Mouse (Mus musculus) G1E (cell line): ENCODE measurements around the gene 4921509C19Rik. TPM values are rescaled to one million over a fixed set of nuclear protein-coding genes. Genes with fewer than 3 reads are reported as not detected.
A peak's percentile ranks its signal among the peaks of the same experiment; 100 is the strongest.
"Not testable (repeated sequence)": the region's sequence is repeated elsewhere in the genome, so short reads cannot be mapped to it uniquely, and the experiment has no call there.

ENCODE experiments used
- ATAC-seq: 2 replicates; pipeline ENCODE4 v1.8.0; 2016; ENCODE audit warnings: mild to moderate bottlenecking; ENCODE audit not compliant: insufficient number of reproducible peaks, poor library complexity, low FRiP score, severe bottlenecking; ENCODE audit errors: extremely low read depth
- DNase-seq: peaks from one replicate; pipeline ENCODE4 v3.0.0; 2012; ENCODE audit warnings: low spot score
- H3K27me3 ChIP-seq: 2 replicates; pipeline ENCODE4 v1.6.1; 2012; ENCODE audit warnings: mild to moderate bottlenecking, low read length, inconsistent platforms; ENCODE audit not compliant: insufficient read depth
- H3K36me3 ChIP-seq: replicated peaks from 2 replicates; pipeline ENCODE3; 2012; ENCODE audit warnings: mild to moderate bottlenecking, inconsistent platforms
- H3K4me1 ChIP-seq: 2 replicates; pipeline ENCODE4 v1.6.1; 2012; ENCODE audit warnings: low read depth, low read length, inconsistent platforms, mixed read lengths; ENCODE audit not compliant: insufficient read depth
- H3K4me3 ChIP-seq: 2 replicates; pipeline ENCODE4 v1.5.1; 2012; ENCODE audit warnings: low read depth, mild to moderate bottlenecking, inconsistent platforms, low read length, moderate library complexity, mixed read lengths
- H3K9me3 ChIP-seq: replicated peaks from 2 replicates; pipeline ENCODE4 v1.6.1; 2012; ENCODE audit warnings: inconsistent platforms
- CTCF ChIP-seq: IDR thresholded peaks from 2 replicates; pipeline ENCODE4 v1.5.1; 2012; ENCODE audit warnings: low read depth, low read length, inconsistent platforms, mixed read lengths
- GATA1 ChIP-seq: IDR thresholded peaks from 2 replicates; pipeline ENCODE4 v1.6.1; 2012; ENCODE audit warnings: borderline replicate concordance, low read length, inconsistent platforms, mixed read lengths
- GATA2 ChIP-seq: IDR thresholded peaks from 2 replicates; pipeline ENCODE4 v1.6.1; 2012; ENCODE audit warnings: low read depth, low read length, inconsistent platforms, borderline replicate concordance
- POLR2AphosphoS5 ChIP-seq: IDR thresholded peaks from 2 replicates; pipeline ENCODE4 v1.6.1; 2012; ENCODE audit warnings: low read depth, low read length, inconsistent platforms; ENCODE audit not compliant: insufficient replicate concordance
- TAL1 ChIP-seq: conservative IDR thresholded peaks from 2 replicates; pipeline ENCODE4 v1.6.1; 2012; ENCODE audit warnings: low read depth, low read length, inconsistent platforms, mixed read lengths
- polyA plus RNA-seq: library from polyadenylated mRNA; stranded (reverse); fragments of >175 nt; gene quantifications from 2 replicates; pipeline ENCODE4 v1.2.3, GENCODE M21; 2012
- total RNA-seq, 2 experiments: library from RNA; stranded (forward) in 1 of 2; stranded (reverse) in 1 of 2; fragments of 200-1000 nt in 1 of 2; fragments of >200 nt in 1 of 2; fragmentation: Nextera tagmentation in 1 of 2; gene quantifications; 2 replicates each; pipeline ENCODE4 v1.2.3; 2014 to 2017

The 4921509C19Rik gene
- total RNA-seq (2014; fragmentation: Nextera tagmentation) (not detected in 2 replicates), total RNA-seq (2017) (0.06 and 0.16 TPM in 2 replicates), polyA plus RNA-seq (not detected in 2 replicates)

- DNase-seq, H3K36me3 ChIP-seq, ATAC-seq, H3K27me3 ChIP-seq, H3K9me3 ChIP-seq, H3K4me1 ChIP-seq, H3K4me3 ChIP-seq: not testable (repeated sequence)
These were observed at the start of gene 4921509C19Rik for GRCm38 (mm10) chr2:151476053-151476452. TSS of gene 4921509C19Rik (minus strand) at chr2:151476153.

- ATAC-seq (no peak), DNase-seq (no peak)
- Histone ChIP-seq H3K36me3 (peaks cover 6% of the 10 kb centered on the region), H3K27me3 (peaks cover 41% of the 10 kb centered on the region), H3K4me3 (no peak overlapping the region), H3K4me1 (peaks cover 50% of the 10 kb centered on the region), H3K9me3 (no peaks in the 10 kb centered on the region)
- TF ChIP-seq GATA2 (no peak), GATA1 (no peak), CTCF (no peak), TAL1 (no peak), POLR2AphosphoS5 (no peak)
These were observed 49.6 kb upstream of the 4921509C19Rik start for GRCm38 (mm10) chr2:151525520-151525919.

- peak; percentile 85 for TF ChIP-seq TAL1
- TF ChIP-seq GATA1, result no peak
- TF ChIP-seq CTCF, result no peak
- no peak for TF ChIP-seq POLR2AphosphoS5
- no peak for TF ChIP-seq GATA2
- peaks cover 10% of the 10 kb centered on the region for H3K36me3 ChIP-seq
- DNase-seq (no peak), ATAC-seq (peak; percentile 92)
- H3K4me3 ChIP-seq, result peak overlapping the region; percentile 10; the same call in 1 of the 2 replicates
- peaks cover 36% of the 10 kb centered on the region for H3K27me3 ChIP-seq
- H3K9me3 ChIP-seq, result no peaks in the 10 kb centered on the region
- H3K4me1 ChIP-seq, result peaks cover 40% of the 10 kb centered on the region
These were observed 48.5 kb upstream of the 4921509C19Rik start for GRCm38 (mm10) chr2:151524324-151525041.

GRCm38 (mm10) chr2:151519000-151519399 is 43.0 kb upstream of the 4921509C19Rik start:
- Histone ChIP-seq H3K27me3 (no peaks in the 10 kb centered on the region), H3K4me3 (no peak overlapping the region), H3K36me3 (peaks cover 43% of the 10 kb centered on the region), H3K4me1 (peaks cover 7% of the 10 kb centered on the region), H3K9me3 (no peaks in the 10 kb centered on the region)
- DNase-seq (no peak), ATAC-seq (no peak)
- TF ChIP-seq TAL1 (no peak), POLR2AphosphoS5 (no peak), GATA1 (no peak), GATA2 (no peak), CTCF (no peak)

- ATAC-seq (no peak), DNase-seq (no peak)
- Histone ChIP-seq H3K4me3 (no peak overlapping the region), H3K9me3 (no peaks in the 10 kb centered on the region), H3K27me3 (no peaks in the 10 kb centered on the region), H3K36me3 (peaks cover 82% of the 10 kb centered on the region), H3K4me1 (no peaks in the 10 kb centered on the region)
- TF ChIP-seq TAL1, result no peak
- no peak for TF ChIP-seq GATA2
- TF ChIP-seq POLR2AphosphoS5, result no peak
- TF ChIP-seq CTCF, result no peak
- TF ChIP-seq GATA1, result no peak
These were observed 37.8 kb upstream of the 4921509C19Rik start for GRCm38 (mm10) chr2:151513525-151514285.

- no peaks in the 10 kb centered on the region for H3K27me3 ChIP-seq
- H3K36me3 ChIP-seq, result peaks cover 87% of the 10 kb centered on the region
- no peak for TF ChIP-seq POLR2AphosphoS5
- TF ChIP-seq CTCF, result no peak
- TF ChIP-seq GATA1, result no peak
- no peak for TF ChIP-seq GATA2
- TF ChIP-seq TAL1, result no peak
- H3K4me3 ChIP-seq, result no peak overlapping the region
- no peaks in the 10 kb centered on the region for H3K4me1 ChIP-seq
- H3K9me3 ChIP-seq, result no peaks in the 10 kb centered on the region
- DNase-seq (no peak), ATAC-seq (no peak)
These were observed 36.2 kb upstream of the 4921509C19Rik start for GRCm38 (mm10) chr2:151512199-151512598.
